Mouse (Mus musculus) forebrain, embryonic 15.5 days (tissue): ENCODE results near the gene Hibch. TPM values are rescaled to one million over a fixed set of nuclear protein-coding genes. Genes with fewer than 3 reads are reported as not detected.
"Not testable (repeated sequence)": the region's sequence is repeated elsewhere in the genome, so short reads cannot be mapped to it uniquely, and the experiment has no call there.

Experiments
- ATAC-seq: fragments of 200-750 bp; cut with Nextera tagmentation; replicated peaks from 2 replicates; pipeline ENCODE4 v1.8.0; 2017; ENCODE audit warnings: mild to moderate bottlenecking, moderate TSS enrichment, moderate library complexity
- H3K27ac ChIP-seq: fragments of 300-500 bp; sonication (generic); replicated peaks from 2 replicates; pipeline ENCODE4 v1.5.1; 2015; ENCODE audit warnings: mild to moderate bottlenecking, inconsistent platforms
- H3K27me3 ChIP-seq: fragments of 300-500 bp; sonication (generic); 2 replicates; pipeline ENCODE4 v1.6.1; 2015; ENCODE audit warnings: inconsistent platforms
- H3K36me3 ChIP-seq: fragments of 300-500 bp; sonication (generic); 2 replicates; pipeline ENCODE4 v1.6.1; 2015; ENCODE audit warnings: mild to moderate bottlenecking, inconsistent platforms
- H3K4me1 ChIP-seq: fragments of 300-500 bp; sonication (generic); 2 replicates; pipeline ENCODE4 v1.6.1; 2015; ENCODE audit warnings: inconsistent platforms
- H3K4me2 ChIP-seq: fragments of 300-500 bp; sonication (generic); replicated peaks from 2 replicates; pipeline ENCODE4 v1.6.1; 2015; ENCODE audit warnings: mild to moderate bottlenecking, inconsistent platforms
- H3K4me3 ChIP-seq: fragments of 300-500 bp; sonication (generic); 2 replicates; pipeline ENCODE4 v1.5.1; 2015; ENCODE audit warnings: mild to moderate bottlenecking, inconsistent platforms
- H3K9ac ChIP-seq: fragments of 300-500 bp; sonication (generic); replicated peaks from 2 replicates; pipeline ENCODE4 v1.6.1; 2015; ENCODE audit warnings: mild to moderate bottlenecking, inconsistent platforms
- H3K9me3 ChIP-seq: fragments of 300-500 bp; sonication (generic); 2 replicates; pipeline ENCODE4 v1.6.1; 2016; ENCODE audit warnings: inconsistent platforms
- WGBS: fragments of 180-500 bp; shearing (Covaris S2); methylation state at CpG from one replicate; pipeline ENCODE4 v1.1.7; 2015; ENCODE audit warnings: mixed read lengths; 5-methylcytosine and 5-hydroxymethylcytosine counted together
- polyA plus RNA-seq: library from polyadenylated mRNA; unstranded; fragments of >200 nt; fragmentation: Nextera tagmentation; extraction: Ambion mirVana; gene quantifications from 2 replicates; pipeline ENCODE4 v1.2.1, GENCODE M21; 2015

Gene Hibch
- polyA plus RNA-seq, 1 experiment from 2014 or later: 21.4 TPM

DNA sequence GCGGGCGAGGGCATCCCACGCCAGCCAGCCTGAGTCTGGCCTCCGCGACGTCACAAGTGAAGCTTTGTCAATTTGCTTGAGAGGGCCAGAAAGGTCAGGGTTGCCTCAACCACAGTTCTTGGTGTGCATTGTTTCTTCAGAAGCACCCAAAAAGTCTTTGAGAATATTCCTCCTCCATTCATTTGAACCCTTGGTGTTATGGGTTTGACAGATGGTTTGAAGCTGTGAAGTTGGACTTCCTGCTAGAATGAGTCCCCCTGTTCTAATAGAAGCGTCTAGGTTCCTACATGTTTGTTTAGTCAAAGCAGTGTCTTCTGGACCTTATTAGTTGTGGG, 26.9 kb upstream of the Hibch start:
- Histone ChIP-seq H3K9ac (peak overlapping the region; percentile 89), H3K27ac (peak overlapping the region; percentile 76), H3K4me3 (peak overlapping the region; percentile 63), H3K27me3 (no peaks in the 10 kb centered on the region), H3K4me1 (peaks cover 15% of the 10 kb centered on the region), H3K4me2 (peak overlapping the region; percentile 89), H3K9me3 (no peaks in the 10 kb centered on the region), H3K36me3 (no peaks in the 10 kb centered on the region)
- 6% methylated on average over 7 of the region's 7 CpGs for WGBS
- ATAC-seq: no peak; the same call in 1 of the 2 replicates

DNA sequence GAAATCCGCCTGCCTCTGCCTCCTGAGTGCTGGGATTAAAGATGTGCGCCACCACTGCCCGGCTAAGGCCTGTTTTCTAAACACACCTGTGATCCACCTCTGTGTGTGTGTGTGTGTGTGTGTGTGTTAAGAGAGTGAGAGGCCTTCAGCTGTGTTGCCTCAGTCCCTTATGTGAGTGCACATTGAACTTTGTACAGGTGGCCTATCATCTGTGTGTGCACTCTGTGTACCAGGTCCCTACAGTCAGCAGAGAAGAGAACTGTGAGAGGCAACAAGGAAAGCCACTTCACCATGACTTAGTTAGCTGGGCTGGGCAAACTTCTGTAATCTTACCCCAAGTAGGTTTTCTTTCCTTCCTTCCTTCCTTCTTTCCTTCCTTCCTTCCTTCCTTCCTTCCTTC, 5.6 kb upstream of the Hibch start:
- Histone ChIP-seq H3K4me3 (no peak overlapping the region), H3K4me2 (no peak overlapping the region), H3K27me3 (no peaks in the 10 kb centered on the region), H3K27ac (no peak overlapping the region), H3K4me1 (no peaks in the 10 kb centered on the region), H3K9me3 (no peaks in the 10 kb centered on the region), H3K9ac (no peak overlapping the region), H3K36me3 (no peaks in the 10 kb centered on the region)
- no peak for ATAC-seq
- WGBS: 96% methylated on average over 3 of the region's 3 CpGs

DNA sequence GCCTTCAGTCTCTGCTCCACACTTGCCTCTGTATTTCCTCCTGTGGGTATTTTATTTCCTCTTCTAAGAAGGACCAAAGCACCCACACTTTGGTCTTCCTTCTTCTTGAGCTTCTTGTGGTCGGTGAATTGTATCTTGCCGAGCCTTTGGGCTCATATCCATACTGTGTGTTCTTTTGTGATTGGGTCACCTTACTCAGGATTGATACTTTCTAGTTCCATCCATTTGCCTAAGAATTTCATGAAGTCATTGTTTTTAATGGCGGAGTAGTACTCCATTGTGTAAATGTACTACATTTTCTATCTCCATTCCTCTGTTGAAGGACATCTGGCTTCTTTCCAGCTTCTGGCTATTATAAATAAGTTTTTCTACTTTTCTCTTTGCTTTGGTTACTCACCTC, 375 bp upstream of the Hibch start:
- ATAC-seq: peak; percentile 59
- Histone ChIP-seq H3K36me3 (no peaks in the 10 kb centered on the region), H3K4me1 (peaks cover 8% of the 10 kb centered on the region), H3K9me3 (no peaks in the 10 kb centered on the region), H3K4me3 (peak overlapping the region; percentile 69), H3K4me2 (peak overlapping the region; percentile 58), H3K9ac (peak overlapping the region; percentile 72; the same call in 1 of the 2 replicates), H3K27ac (no peak overlapping the region), H3K27me3 (no peaks in the 10 kb centered on the region)
- 11% methylated on average over 3 of the region's 3 CpGs for WGBS

DNA sequence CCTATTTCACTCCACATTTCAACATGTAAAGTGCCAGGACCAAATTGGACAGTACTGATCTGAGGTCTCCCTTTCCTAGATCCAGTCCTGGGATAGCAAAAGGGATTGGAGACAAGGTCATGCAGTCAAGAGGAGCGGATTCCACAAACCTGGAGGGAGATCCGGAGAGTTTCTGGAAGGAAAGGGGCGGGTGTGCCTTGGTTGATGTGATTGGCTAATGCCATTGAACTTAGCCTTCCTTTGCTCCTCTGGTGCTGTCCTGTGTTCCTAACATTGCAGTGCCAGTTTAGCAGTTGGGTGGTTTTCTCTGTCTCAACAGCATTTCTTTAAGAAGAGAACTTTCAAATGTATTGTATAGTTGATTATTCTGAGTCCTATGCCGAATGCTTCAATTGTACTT, 1.8 kb downstream of the Hibch start:
- WGBS: 87% methylated on average over 4 of the region's 4 CpGs
- Histone ChIP-seq H3K36me3 (no peaks in the 10 kb centered on the region), H3K27ac (no peak overlapping the region), H3K27me3 (no peaks in the 10 kb centered on the region), H3K9ac (no peak overlapping the region), H3K4me1 (peaks cover 8% of the 10 kb centered on the region), H3K9me3 (no peaks in the 10 kb centered on the region), H3K4me3 (no peak overlapping the region), H3K4me2 (no peak overlapping the region)
- no peak for ATAC-seq

DNA sequence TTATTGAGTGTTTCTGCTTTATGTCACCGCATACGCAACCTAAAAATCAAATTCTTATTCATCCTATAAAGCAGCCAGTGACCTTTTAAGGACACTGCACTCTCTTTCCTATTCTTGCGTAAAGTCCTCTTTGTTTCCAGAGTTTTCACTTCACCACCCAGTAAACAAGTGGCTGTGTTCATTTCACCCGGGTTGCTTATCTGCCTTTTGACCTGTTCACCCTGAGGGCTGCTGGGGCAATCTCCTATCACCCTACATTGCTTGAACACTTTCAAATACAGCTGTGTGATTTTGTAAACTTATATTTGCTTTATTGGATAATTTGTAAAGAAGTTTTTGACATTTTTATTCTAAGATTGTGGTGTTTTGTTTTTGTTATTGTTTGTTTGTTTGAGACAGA, 4.7 kb downstream of the Hibch start:
- WGBS: 78% methylated on average over 4 of the region's 4 CpGs
- H3K9me3 ChIP-seq: no peaks in the 10 kb centered on the region
- H3K36me3 ChIP-seq: no peaks in the 10 kb centered on the region
- H3K9ac ChIP-seq: no peak overlapping the region
- no peak overlapping the region for H3K4me2 ChIP-seq
- ATAC-seq: no peak
- no peak overlapping the region for H3K27ac ChIP-seq
- H3K27me3 ChIP-seq: no peaks in the 10 kb centered on the region
- H3K4me3 ChIP-seq: no peak overlapping the region
- peaks cover 8% of the 10 kb centered on the region for H3K4me1 ChIP-seq

DNA sequence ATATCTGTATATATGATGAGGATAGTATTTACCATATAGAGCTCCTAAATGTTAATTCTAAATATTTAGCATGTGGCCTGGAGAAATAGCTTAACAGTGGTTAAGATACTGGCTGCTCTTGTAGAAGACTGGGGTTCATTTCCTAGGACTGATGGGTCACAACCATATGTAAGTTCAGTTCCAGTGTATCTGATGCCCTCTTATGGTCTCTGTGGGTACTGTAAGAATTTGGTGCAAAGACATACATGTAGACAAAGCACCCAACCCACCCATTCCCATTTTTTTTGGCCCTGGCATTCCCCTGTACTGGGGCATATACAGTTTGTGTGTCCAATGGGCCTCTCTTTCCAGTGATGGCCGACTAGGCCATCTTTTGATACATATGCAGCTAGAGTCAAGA, 9.3 kb downstream of the Hibch start:
- not testable (repeated sequence) for H3K9me3 ChIP-seq, H3K4me1 ChIP-seq, H3K27ac ChIP-seq, H3K27me3 ChIP-seq, H3K36me3 ChIP-seq, H3K9ac ChIP-seq, H3K4me2 ChIP-seq, H3K4me3 ChIP-seq
- ATAC-seq: 0 out of 2 replicates have a peak, but pooled peaks have one; percentile 32
- 65% methylated on average over 1 of the region's 1 CpGs for WGBS

DNA sequence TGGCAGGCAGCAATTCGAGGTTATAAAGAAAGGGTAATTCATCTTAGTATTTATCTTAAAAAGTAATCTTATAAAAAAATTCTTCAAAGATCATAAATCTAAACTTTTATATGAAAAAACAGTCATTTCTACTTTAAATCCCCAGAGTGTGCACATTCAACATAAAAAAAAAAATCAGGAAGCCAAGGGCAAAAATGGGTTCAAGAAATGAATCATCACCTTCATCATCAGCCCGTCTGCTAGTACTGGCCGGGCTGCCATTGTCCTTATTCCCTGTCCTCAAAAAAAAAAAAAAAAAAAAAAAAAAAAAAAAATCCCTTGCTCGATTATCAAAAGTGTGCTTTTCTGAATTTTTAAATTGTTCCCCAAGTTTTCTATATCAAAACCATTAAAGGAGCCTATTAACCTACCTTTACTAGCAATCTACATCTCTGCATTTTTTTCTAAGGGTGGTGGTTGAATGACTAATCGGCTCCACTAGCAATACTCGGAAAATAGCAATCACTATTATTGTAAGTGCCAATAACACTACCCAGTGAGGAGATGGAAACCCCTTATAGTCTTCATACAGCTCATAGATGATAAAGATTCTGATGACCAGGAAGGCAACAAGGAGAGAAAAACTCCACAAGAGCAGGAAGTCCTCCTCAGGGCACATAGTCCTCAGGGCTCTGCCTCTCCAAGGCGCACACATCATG, 11.3 kb downstream of the Hibch start:
- Histone ChIP-seq H3K4me1 (no peaks in the 10 kb centered on the region), H3K4me2 (no peak overlapping the region), H3K27me3 (no peaks in the 10 kb centered on the region), H3K9ac (no peak overlapping the region), H3K36me3 (no peaks in the 10 kb centered on the region), H3K9me3 (no peaks in the 10 kb centered on the region), H3K27ac (no peak overlapping the region), H3K4me3 (no peak overlapping the region)
- ATAC-seq: no peak
- WGBS: 91% methylated on average over 7 of the region's 7 CpGs

DNA sequence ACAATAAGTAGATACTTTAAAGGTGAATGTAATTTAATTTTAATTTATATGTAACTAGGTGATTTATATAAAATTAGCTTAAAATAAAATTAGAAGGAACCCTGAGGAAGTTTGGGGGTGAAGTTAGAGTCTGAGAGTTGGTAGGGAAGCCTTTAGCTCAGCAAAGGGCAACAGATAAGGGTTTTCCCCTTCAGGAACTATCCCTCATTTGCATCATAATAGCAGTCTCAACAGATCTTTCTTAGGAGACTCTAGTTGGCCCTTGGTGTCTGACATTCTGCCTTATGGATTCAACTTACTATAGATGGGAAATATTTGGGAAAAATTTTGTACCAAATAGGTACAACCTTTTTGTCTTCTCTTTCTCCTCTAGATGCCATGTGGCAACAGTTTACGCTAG, 19.5 kb downstream of the Hibch start:
- Histone ChIP-seq H3K27ac (no peak overlapping the region), H3K4me3 (no peak overlapping the region), H3K4me1 (no peaks in the 10 kb centered on the region), H3K9me3 (no peaks in the 10 kb centered on the region), H3K4me2 (no peak overlapping the region), H3K9ac (no peak overlapping the region), H3K36me3 (no peaks in the 10 kb centered on the region), H3K27me3 (no peaks in the 10 kb centered on the region)
- ATAC-seq: no peak
- 98% methylated on average over 1 of the region's 1 CpGs for WGBS

DNA sequence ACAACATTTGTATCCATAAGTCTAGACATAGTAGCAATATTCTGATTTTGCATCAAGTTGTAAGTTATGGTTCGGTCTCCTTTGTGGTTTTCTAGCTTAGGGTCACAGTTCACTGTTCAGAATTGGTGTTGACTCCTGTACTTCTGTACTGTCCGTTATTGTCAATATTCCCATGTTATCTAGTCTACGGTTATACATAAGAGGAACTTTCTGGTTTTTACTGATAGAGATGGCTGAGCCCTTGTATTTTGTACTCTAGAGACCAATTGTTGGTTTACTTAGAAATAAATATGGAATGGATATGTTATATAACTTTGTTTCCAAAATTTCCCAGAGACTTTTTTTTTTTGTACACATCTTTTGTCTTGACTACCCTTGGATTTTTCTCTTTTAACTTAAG, 21.3 kb downstream of the Hibch start:
- Histone ChIP-seq H3K9me3 (no peaks in the 10 kb centered on the region), H3K36me3 (no peaks in the 10 kb centered on the region), H3K4me1 (no peaks in the 10 kb centered on the region), H3K27ac (no peak overlapping the region), H3K4me2 (no peak overlapping the region), H3K27me3 (no peaks in the 10 kb centered on the region), H3K4me3 (no peak overlapping the region), H3K9ac (no peak overlapping the region)
- no peak for ATAC-seq
- WGBS: 96% methylated on average over 3 of the region's 3 CpGs

DNA sequence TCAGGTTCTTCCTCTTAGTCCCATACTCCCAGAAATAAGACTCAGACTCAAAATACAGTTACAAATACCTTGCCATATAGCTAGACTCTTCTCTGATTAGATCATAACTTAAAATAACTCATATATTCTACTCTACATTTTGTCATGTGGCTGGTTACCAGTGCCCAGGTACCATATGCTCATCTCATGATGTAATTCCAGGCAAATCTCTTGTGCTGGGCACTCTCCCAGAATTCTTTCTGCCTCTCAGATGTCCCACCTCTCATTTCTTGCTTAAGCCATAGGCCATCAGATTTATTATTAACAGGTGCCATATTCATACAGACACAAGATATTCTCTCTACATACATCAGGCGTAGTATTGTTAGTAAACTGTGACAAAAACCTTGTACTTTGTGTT, 23.1 kb downstream of the Hibch start:
- WGBS: 95% methylated on average over 1 of the region's 1 CpGs
- no peak overlapping the region for H3K9ac ChIP-seq
- no peaks in the 10 kb centered on the region for H3K36me3 ChIP-seq
- H3K9me3 ChIP-seq: no peaks in the 10 kb centered on the region
- no peak overlapping the region for H3K27ac ChIP-seq
- H3K4me1 ChIP-seq: no peaks in the 10 kb centered on the region
- no peak overlapping the region for H3K4me2 ChIP-seq
- H3K27me3 ChIP-seq: no peaks in the 10 kb centered on the region
- no peak overlapping the region for H3K4me3 ChIP-seq
- no peak for ATAC-seq

DNA sequence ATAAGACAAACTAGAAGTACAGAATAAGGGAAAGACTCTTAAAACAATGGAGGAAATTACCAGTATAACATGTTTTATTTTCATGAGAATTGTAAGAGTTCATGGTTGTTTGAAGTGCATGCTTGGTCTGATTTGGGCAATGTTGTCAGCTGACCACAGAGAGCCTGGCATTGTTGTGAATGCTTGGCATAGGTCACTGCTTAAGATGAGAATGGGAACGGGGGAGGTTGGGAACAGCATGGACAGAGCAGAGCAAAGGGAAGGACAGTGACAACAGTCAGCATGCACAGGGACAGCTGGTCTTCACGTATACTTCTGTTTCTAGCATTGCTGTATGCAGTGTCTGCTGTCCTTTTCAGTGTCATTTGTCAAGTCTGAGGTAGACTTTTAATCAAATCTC, 39.5 kb downstream of the Hibch start:
- WGBS: 84% methylated on average over 2 of the region's 2 CpGs
- H3K27ac ChIP-seq: no peak overlapping the region
- no peaks in the 10 kb centered on the region for H3K4me1 ChIP-seq
- H3K4me3 ChIP-seq: no peak overlapping the region
- H3K4me2 ChIP-seq: no peak overlapping the region
- no peaks in the 10 kb centered on the region for H3K27me3 ChIP-seq
- peaks cover 3% of the 10 kb centered on the region; the same call in 1 of the 2 replicates for H3K36me3 ChIP-seq
- no peak overlapping the region for H3K9ac ChIP-seq
- H3K9me3 ChIP-seq: no peaks in the 10 kb centered on the region
- no peak for ATAC-seq

DNA sequence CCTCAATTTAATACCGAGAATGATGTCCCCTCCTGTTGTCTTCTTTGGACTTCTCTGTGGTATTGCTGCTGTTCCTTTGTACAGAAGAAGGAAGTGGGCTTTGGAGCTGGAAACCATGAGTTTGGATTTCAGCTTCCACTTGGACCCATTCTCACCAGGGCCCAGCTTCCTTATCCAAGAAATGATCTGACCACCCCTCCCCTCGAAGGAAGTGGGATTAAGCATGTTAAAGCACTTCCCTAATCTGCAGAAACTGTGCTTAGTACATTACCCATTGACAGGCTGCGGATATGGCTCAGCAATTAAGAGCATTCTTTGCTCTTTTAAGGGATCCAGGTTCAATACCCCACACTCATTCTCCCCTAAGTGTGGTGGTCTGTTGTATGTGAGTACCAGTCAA, 65.1 kb downstream of the Hibch start:
- WGBS: 85% methylated on average over 3 of the region's 3 CpGs
- H3K27me3 ChIP-seq: no peaks in the 10 kb centered on the region
- H3K4me3 ChIP-seq: no peak overlapping the region
- H3K4me2 ChIP-seq: no peak overlapping the region
- no peaks in the 10 kb centered on the region for H3K9me3 ChIP-seq
- H3K9ac ChIP-seq: no peak overlapping the region
- H3K4me1 ChIP-seq: no peaks in the 10 kb centered on the region
- H3K36me3 ChIP-seq: no peaks in the 10 kb centered on the region
- no peak overlapping the region for H3K27ac ChIP-seq
- no peak for ATAC-seq

DNA sequence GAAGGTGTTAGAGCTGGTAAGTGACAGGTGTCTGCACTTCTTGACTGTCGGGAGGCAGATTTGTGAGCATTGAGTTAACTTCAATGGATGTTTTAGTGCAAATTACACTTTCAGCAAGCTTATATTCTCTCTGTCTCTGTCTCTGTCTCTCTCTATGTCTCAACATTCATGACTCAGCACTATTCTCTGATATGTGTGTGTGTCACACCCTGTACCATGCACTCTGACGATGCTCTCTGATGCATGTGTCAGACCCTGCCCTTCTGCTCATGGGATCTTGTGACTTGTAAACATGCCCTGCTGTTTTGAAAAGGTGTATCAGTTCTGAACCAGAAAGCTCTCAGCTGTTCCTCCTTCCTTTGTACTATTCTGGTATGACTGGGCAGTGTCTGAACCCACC, 71.9 kb downstream of the Hibch start:
- no peak overlapping the region for H3K4me3 ChIP-seq
- no peaks in the 10 kb centered on the region for H3K9me3 ChIP-seq
- H3K4me1 ChIP-seq: no peaks in the 10 kb centered on the region
- no peaks in the 10 kb centered on the region for H3K27me3 ChIP-seq
- H3K36me3 ChIP-seq: no peaks in the 10 kb centered on the region
- no peak overlapping the region for H3K27ac ChIP-seq
- H3K9ac ChIP-seq: no peak overlapping the region
- ATAC-seq: no peak
- 91% methylated on average over 2 of the region's 2 CpGs for WGBS
- H3K4me2 ChIP-seq: no peak overlapping the region
